Mouse (Mus musculus): ENCODE measurements at regions not wholly inside any gene's neighbourhood (a gene's known extent, or its start where the extent isn't known, plus 50 kb on each side); places are given as distances from the start of the nearest gene placed in this dataset.

DNA sequence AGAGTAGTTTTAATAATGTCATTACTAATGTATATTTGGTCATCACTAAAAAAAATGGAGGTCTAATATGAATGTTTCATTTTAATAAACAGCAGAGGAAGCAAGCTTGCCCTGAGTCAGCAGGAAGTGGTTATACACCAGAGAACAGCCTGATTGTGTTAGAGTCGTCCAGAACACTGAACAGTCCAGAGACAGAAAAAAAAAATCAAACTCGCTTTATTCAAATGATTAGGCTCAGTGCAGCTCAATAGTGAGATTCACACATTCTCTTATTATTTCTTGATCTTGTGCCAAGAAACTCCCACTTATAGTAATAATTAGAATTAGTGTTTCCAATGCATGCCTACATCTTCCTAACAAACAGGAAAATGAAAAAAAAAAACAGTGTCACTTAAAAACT, 194.9 kb upstream of the Snx7 start:
- no peaks in the 10 kb centered on the region for H3K36me3 ChIP-seq (ENCODE audit: control insufficient read depth, insufficient read depth, low read length)
- TF ChIP-seq POLR2A (IDR thresholded peaks at IDR 0.05; ENCODE audit: extremely low read depth, insufficient read depth, low read length) = no peak
- TF ChIP-seq CTCF (IDR thresholded peaks at IDR 0.05; ENCODE audit: low read depth, low read length) = no peak

DNA sequence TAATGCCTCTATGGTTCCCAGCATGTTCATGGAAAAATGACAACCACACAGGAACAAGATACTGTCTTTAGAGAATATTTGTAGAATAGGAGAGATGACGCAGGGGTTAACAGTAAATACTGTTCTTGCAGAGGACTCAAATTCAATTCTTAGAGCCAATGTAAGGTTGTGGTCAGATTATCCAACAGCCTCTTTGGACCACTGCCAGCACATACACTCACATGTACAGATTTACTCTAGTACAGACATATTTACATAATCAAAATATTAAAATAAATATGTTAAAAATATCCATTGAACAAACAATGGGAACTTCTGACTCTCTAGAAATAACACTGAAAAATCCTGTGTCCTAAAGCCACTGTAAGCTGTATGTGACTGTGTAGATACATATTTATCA, 193.8 kb upstream of the Snx7 start:
- Histone ChIP-seq H3K4me1 (ENCODE audit: control insufficient read depth, insufficient read depth, low read length) (no peaks in the 10 kb centered on the region), H3K9ac (ENCODE audit: low read depth, low read length) (no peak overlapping the region), H3K4me3 (ENCODE audit: insufficient read depth, low read depth, low read length) (no peak overlapping the region), H3K79me2 (ENCODE audit: control insufficient read depth, insufficient read depth, low read length) (no peaks in the 10 kb centered on the region), H3K36me3 (ENCODE audit: control insufficient read depth, insufficient read depth, low read length) (no peaks in the 10 kb centered on the region), H3K27me3 (ENCODE audit: control insufficient read depth, insufficient read depth, low read length) (no peaks in the 10 kb centered on the region; the same call in 1 of the 2 replicates), H3K27ac (replicated peaks; ENCODE audit: insufficient read depth, low read depth, low read length) (no peak overlapping the region)
- no peak for TF ChIP-seq CTCF (IDR thresholded peaks at IDR 0.05; ENCODE audit: low read depth, low read length)
- TF ChIP-seq POLR2A (IDR thresholded peaks at IDR 0.05; ENCODE audit: extremely low read depth, insufficient read depth, low read length) = no peak
- WGBS = 90% methylated on average over 1 of the region's 1 CpGs
- no peak for DNase-seq (ENCODE audit: extremely low read depth, low read depth, low spot score)

More for the DNA sequence above, 194.9 kb upstream of the Snx7 start:
- Histone ChIP-seq H3K27me3 (ENCODE audit: control insufficient read depth, insufficient read depth, low read length) (no peaks in the 10 kb centered on the region; the same call in 1 of the 2 replicates), H3K79me2 (ENCODE audit: control insufficient read depth, insufficient read depth, low read length) (no peaks in the 10 kb centered on the region), H3K4me3 (ENCODE audit: insufficient read depth, low read depth, low read length) (no peak overlapping the region), H3K27ac (replicated peaks; ENCODE audit: insufficient read depth, low read depth, low read length) (no peak overlapping the region), H3K4me1 (ENCODE audit: control insufficient read depth, insufficient read depth, low read length) (no peaks in the 10 kb centered on the region), H3K9ac (ENCODE audit: low read depth, low read length) (no peak overlapping the region)
- WGBS = 39% methylated on average over 2 of the region's 2 CpGs
- DNase-seq (ENCODE audit: extremely low read depth, low read depth, low spot score) = no peak

- no peaks in the 10 kb centered on the region for H3K36me3 ChIP-seq (ENCODE audit: control insufficient read depth, insufficient read depth, low read length)
- H3K4me1 ChIP-seq (ENCODE audit: control insufficient read depth, insufficient read depth, low read length) = no peaks in the 10 kb centered on the region
- TF ChIP-seq CTCF (IDR thresholded peaks at IDR 0.05; ENCODE audit: low read depth, low read length) (no peak), POLR2A (IDR thresholded peaks at IDR 0.05; ENCODE audit: extremely low read depth, insufficient read depth, low read length) (no peak)
- WGBS = 84% methylated on average over 11 of the region's 11 CpGs
- H3K9ac ChIP-seq (ENCODE audit: low read depth, low read length) = no peak overlapping the region
- no peak overlapping the region for H3K27ac ChIP-seq (replicated peaks; ENCODE audit: insufficient read depth, low read depth, low read length)
- no peaks in the 10 kb centered on the region for H3K27me3 ChIP-seq (ENCODE audit: control insufficient read depth, insufficient read depth, low read length)
- H3K4me3 ChIP-seq (ENCODE audit: insufficient read depth, low read depth, low read length) = no peak overlapping the region
- no peaks in the 10 kb centered on the region for H3K79me2 ChIP-seq (ENCODE audit: control insufficient read depth, insufficient read depth, low read length)
- DNase-seq (ENCODE audit: extremely low read depth, low read depth, low spot score) = no peak
Measured at GRCm38 (mm10) chr3:118047016-118047415, 178.3 kb upstream of the Snx7 start.

- TF ChIP-seq CTCF (IDR thresholded peaks at IDR 0.05; ENCODE audit: low read depth, low read length) (no peak), POLR2A (IDR thresholded peaks at IDR 0.05; ENCODE audit: extremely low read depth, insufficient read depth, low read length) (no peak)
- no peaks in the 10 kb centered on the region for H3K79me2 ChIP-seq (ENCODE audit: control insufficient read depth, insufficient read depth, low read length)
- no peak for DNase-seq (ENCODE audit: extremely low read depth, low read depth, low spot score)
- H3K4me3 ChIP-seq (ENCODE audit: insufficient read depth, low read depth, low read length) = no peak overlapping the region
- no peaks in the 10 kb centered on the region for H3K27me3 ChIP-seq (ENCODE audit: control insufficient read depth, insufficient read depth, low read length)
- H3K36me3 ChIP-seq (ENCODE audit: control insufficient read depth, insufficient read depth, low read length) = no peaks in the 10 kb centered on the region
- H3K9ac ChIP-seq (ENCODE audit: low read depth, low read length) = no peak overlapping the region
- no peak overlapping the region for H3K27ac ChIP-seq (replicated peaks; ENCODE audit: insufficient read depth, low read depth, low read length)
- WGBS = 92% methylated on average over 11 of the region's 11 CpGs
- H3K4me1 ChIP-seq (ENCODE audit: control insufficient read depth, insufficient read depth, low read length) = no peaks in the 10 kb centered on the region
Measured at GRCm38 (mm10) chr3:118046536-118046935, 177.8 kb upstream of the Snx7 start.

GRCm38 (mm10) chr3:118036501-118036900, 167.8 kb upstream of the Snx7 start:
- no peak for TF ChIP-seq CTCF (IDR thresholded peaks at IDR 0.05; ENCODE audit: low read depth, low read length)
- TF ChIP-seq POLR2A (IDR thresholded peaks at IDR 0.05; ENCODE audit: extremely low read depth, insufficient read depth, low read length) = no peak
- no peak overlapping the region for H3K4me3 ChIP-seq (ENCODE audit: insufficient read depth, low read depth, low read length)
- DNase-seq (ENCODE audit: extremely low read depth, low read depth, low spot score) = no peak
- no peaks in the 10 kb centered on the region for H3K27me3 ChIP-seq (ENCODE audit: control insufficient read depth, insufficient read depth, low read length)
- no peaks in the 10 kb centered on the region for H3K36me3 ChIP-seq (ENCODE audit: control insufficient read depth, insufficient read depth, low read length)
- no peak overlapping the region for H3K9ac ChIP-seq (ENCODE audit: low read depth, low read length)
- no peaks in the 10 kb centered on the region for H3K79me2 ChIP-seq (ENCODE audit: control insufficient read depth, insufficient read depth, low read length)
- H3K27ac ChIP-seq (replicated peaks; ENCODE audit: insufficient read depth, low read depth, low read length) = no peak overlapping the region
- 84% methylated on average over 7 of the region's 7 CpGs for WGBS
- no peaks in the 10 kb centered on the region for H3K4me1 ChIP-seq (ENCODE audit: control insufficient read depth, insufficient read depth, low read length)

GRCm38 (mm10) chr3:117995401-117995800, 126.7 kb upstream of the Snx7 start:
- H3K79me2 ChIP-seq (ENCODE audit: control insufficient read depth, insufficient read depth, low read length) = no peaks in the 10 kb centered on the region
- no peak overlapping the region for H3K4me3 ChIP-seq (ENCODE audit: insufficient read depth, low read depth, low read length)
- H3K36me3 ChIP-seq (ENCODE audit: control insufficient read depth, insufficient read depth, low read length) = no peaks in the 10 kb centered on the region
- H3K9ac ChIP-seq (ENCODE audit: low read depth, low read length) = no peak overlapping the region
- H3K4me1 ChIP-seq (ENCODE audit: control insufficient read depth, insufficient read depth, low read length) = no peaks in the 10 kb centered on the region
- H3K27ac ChIP-seq (replicated peaks; ENCODE audit: insufficient read depth, low read depth, low read length) = no peak overlapping the region
- H3K27me3 ChIP-seq (ENCODE audit: control insufficient read depth, insufficient read depth, low read length) = no peaks in the 10 kb centered on the region
- TF ChIP-seq CTCF (IDR thresholded peaks at IDR 0.05; ENCODE audit: low read depth, low read length) (no peak), POLR2A (IDR thresholded peaks at IDR 0.05; ENCODE audit: extremely low read depth, insufficient read depth, low read length) (no peak)
- WGBS = 74% methylated on average over 4 of the region's 4 CpGs
- DNase-seq (ENCODE audit: extremely low read depth, low read depth, low spot score) = no peak
